Mouse (Mus musculus): Measurements from ENCODE around the gene Hells. TPM values are rescaled to one million over a fixed set of nuclear protein-coding genes. Genes with fewer than 3 reads are reported as not detected.

The Hells gene
- 6.1 TPM for total RNA-seq (2023)

DNA sequence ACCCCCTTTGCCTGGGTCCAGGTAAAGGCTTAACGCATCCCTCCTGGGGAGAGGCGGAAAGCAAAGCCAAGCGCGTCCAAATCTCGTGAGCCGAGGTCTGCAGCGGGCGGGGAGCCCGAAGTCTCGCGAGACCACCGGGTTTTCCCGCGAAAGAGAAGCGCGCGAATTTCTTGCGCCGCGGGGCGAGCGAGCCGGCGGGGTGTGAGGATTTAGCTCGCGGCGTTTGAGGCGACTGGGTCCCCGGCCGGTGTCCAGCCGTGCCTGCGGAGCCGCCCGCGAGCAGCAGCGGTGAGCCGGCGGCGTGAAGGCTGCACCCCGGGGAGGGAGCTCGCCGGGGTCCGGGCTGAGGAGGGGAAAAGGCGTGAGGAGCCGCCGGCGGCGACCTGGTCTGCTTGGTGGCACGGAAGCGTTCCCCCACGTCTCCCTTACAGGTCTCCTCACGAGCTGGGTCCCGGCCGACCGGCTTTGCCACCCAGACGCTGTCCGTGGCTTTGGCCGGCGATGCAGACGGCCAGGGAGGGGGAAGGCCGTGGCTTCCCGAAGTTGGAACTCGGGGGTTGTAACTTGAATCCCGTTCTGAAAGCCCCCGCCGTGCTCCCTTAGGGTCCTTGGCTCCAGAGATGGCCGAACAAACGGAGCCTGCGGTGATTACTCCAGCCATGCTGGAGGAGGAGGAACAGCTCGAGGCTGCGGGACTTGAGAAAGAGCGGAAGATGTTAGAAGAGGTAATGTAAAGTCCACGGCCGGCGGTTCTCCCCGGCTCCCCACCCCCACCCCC, at the start of gene Hells:
Gene Hells, plus strand, starts transcription at position 128 of the 778 bp plus-strand sequence.

DNA sequence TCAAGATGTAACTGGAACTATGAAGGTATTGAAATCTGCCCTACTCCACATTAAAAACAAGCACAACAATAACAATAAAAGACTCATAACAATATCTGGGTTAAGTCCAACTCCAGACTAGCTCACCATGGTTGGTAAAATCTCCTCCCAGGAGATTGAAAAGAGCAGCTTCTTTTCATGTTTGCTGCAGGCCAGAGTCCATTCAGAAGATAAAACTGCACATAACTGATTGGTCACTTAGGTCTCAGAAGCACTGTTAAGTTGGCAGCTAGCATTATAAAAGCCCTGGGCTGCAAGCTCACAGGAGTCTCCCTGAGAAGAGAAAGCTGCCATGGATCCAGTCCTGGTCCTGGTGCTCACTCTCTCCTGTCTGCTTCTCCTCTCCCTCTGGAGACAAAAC, 76.0 kb downstream of the Hells start, which contains the start of gene Cyp2c55:
Gene Cyp2c55, plus strand, starts transcription at position 305 of the 400 bp plus-strand sequence.

Other genes starting within 250 kb of the Hells start
- gene Noc3l, start 111.7 kb upstream of the Hells start, total RNA-seq (2023), result 20.2 TPM
- gene Tbc1d12, start 94.3 kb upstream of the Hells start, total RNA-seq (2023), result 2.1 TPM
- gene Cyp2c55, start 76.1 kb downstream of the Hells start, total RNA-seq (2023), result not detected
- gene Cyp2c65, start 130.1 kb downstream of the Hells start, total RNA-seq (2023), result not detected
- not detected for gene Cyp2c66, start 183.0 kb downstream of the Hells start, total RNA-seq (2023)